Mouse (Mus musculus): ENCODE results near the gene Cd244a.

GRCm38 (mm10) chr1:171577168-171577567 lies 18.2 kb downstream of the Cd244a start:
- TF ChIP-seq RAD21 (IDR thresholded peaks at IDR 0.05; ENCODE audit: low read depth, low read length) (no peak), POLR2A (IDR thresholded peaks at IDR 0.05; ENCODE audit: low read depth, low read length) (no peak), ZNF384 (IDR thresholded peaks at IDR 0.05; ENCODE audit: low read depth, low read length) (no peak), CTCF (conservative IDR thresholded peaks at IDR 0.05 in 1 of 2, IDR thresholded peaks at IDR 0.05 in 1 of 2; ENCODE audit: low read depth in 2 of 2, low read length in 2 of 2) (no peak), E2F4 (IDR thresholded peaks at IDR 0.05; ENCODE audit: insufficient replicate concordance, low read depth, low read length) (no peak)

Measured in CH12.LX (cell line).